ENCODE assay signal across 8 mouse cellular contexts in genomic region chr11:48853474-48854180, GRCm38 (mm10). TPM values are rescaled to one million over a fixed set of nuclear protein-coding genes. Genes with fewer than 3 reads are reported as not detected.
DNase-seq lines count a peak whose midpoint lies in the region; ATAC-seq and TF ChIP-seq lines count a peak whose summit lies in the region.

No protein-coding gene starts in this region.

- H3K4me2 ChIP-seq in heart, embryonic 12.5 days: peak overlapping the region; percentile 89
- peak overlapping the region; percentile 88 for H3K4me2 ChIP-seq in kidney, postnatal 0 days (ENCODE audit: low read length)
- H3K4me2 ChIP-seq in liver, embryonic 11.5 days: peak overlapping the region; percentile 95
- peak overlapping the region; percentile 93 for H3K4me2 ChIP-seq in myocyte (ENCODE audit: low read depth)

- no peaks in the 10 kb centered on the region for H3K36me3 ChIP-seq in heart, embryonic 12.5 days
- H3K36me3 ChIP-seq in kidney, postnatal 0 days (ENCODE audit: insufficient read depth, low read length): no peaks in the 10 kb centered on the region
- no peaks in the 10 kb centered on the region for H3K36me3 ChIP-seq in liver, embryonic 11.5 days (ENCODE audit: control insufficient read depth, insufficient read depth, low read length)
- H3K36me3 ChIP-seq in myocyte (ENCODE audit: control insufficient read depth, insufficient read depth): no peaks in the 10 kb centered on the region
- H3K36me3 ChIP-seq in splenic B cell, adult 2 months (ENCODE audit: control insufficient read depth, insufficient read depth, low read length, poor library complexity, severe bottlenecking): peaks cover 8% of the 10 kb centered on the region; the same call in 1 of the 2 replicates

- H3ac ChIP-seq in myocyte (ENCODE audit: control insufficient read depth, insufficient read length): peak overlapping the region; percentile 8

- under 1% methylated on average over 31 of the region's 31 CpGs for WGBS in heart, embryonic 12.5 days
- under 1% methylated on average over 31 of the region's 31 CpGs for WGBS in kidney, postnatal 0 days
- under 1% methylated on average over 31 of the region's 31 CpGs for WGBS in liver, embryonic 11.5 days

- no peaks in the 10 kb centered on the region for H3K79me2 ChIP-seq in myocyte (ENCODE audit: control insufficient read depth, insufficient read depth)

- peak; percentile 87 for DNase-seq in CD4-positive helper T cell, adult 2 months (ENCODE audit: low read depth, low spot score)
- DNase-seq in brain, embryonic 14.5 days (ENCODE audit: low read depth): peak; percentile 91
- peak; percentile 72 for DNase-seq in kidney, postnatal 0 days (ENCODE audit: low spot score)
- peak; percentile 88 for DNase-seq in liver, embryonic 11.5 days (ENCODE audit: low spot score)
- peak; percentile 93 for DNase-seq in splenic B cell, adult 2 months (ENCODE audit: low read depth, low spot score)

- no peak overlapping the region for H3K27ac ChIP-seq in heart, embryonic 12.5 days (ENCODE audit: poor library complexity, severe bottlenecking)
- peak overlapping the region; percentile 51; the same call in 1 of the 2 replicates for H3K27ac ChIP-seq in kidney, postnatal 0 days
- H3K27ac ChIP-seq in liver, embryonic 11.5 days (ENCODE audit: low read depth, low read length): 0 out of 2 replicates have a peak overlapping the region, but pooled peaks have one; percentile 16

- peaks cover 4% of the 10 kb centered on the region for H3K27me3 ChIP-seq in heart, embryonic 12.5 days (replicated peaks)
- no peaks in the 10 kb centered on the region for H3K27me3 ChIP-seq in kidney, postnatal 0 days (ENCODE audit: insufficient read depth, low read length)
- peaks cover 8% of the 10 kb centered on the region for H3K27me3 ChIP-seq in liver, embryonic 11.5 days (replicated peaks; ENCODE audit: control insufficient read depth, insufficient read depth, low read length)
- H3K27me3 ChIP-seq in myocyte (ENCODE audit: control insufficient read depth, insufficient read depth, insufficient read length): no peaks in the 10 kb centered on the region
- no peaks in the 10 kb centered on the region for H3K27me3 ChIP-seq in splenic B cell, adult 2 months (ENCODE audit: control insufficient read depth, insufficient read depth, low read length, poor library complexity, severe bottlenecking)

- ATAC-seq in erythroblast, adult 5-6 weeks (replicated peaks; ENCODE audit: low FRiP score, poor library complexity, severe bottlenecking): peak; percentile 38
- peak; percentile 71 for ATAC-seq in heart, embryonic 12.5 days (ENCODE audit: insufficient number of reproducible peaks, low FRiP score)
- peak; percentile 25; the same call in 1 of the 2 replicates for ATAC-seq in kidney, postnatal 0 days (replicated peaks; ENCODE audit: low FRiP score, low read depth)
- ATAC-seq in liver, embryonic 11.5 days (replicated peaks; ENCODE audit: low FRiP score): peak; percentile 67

- TF ChIP-seq POLR2A in brain, embryonic 14.5 days (IDR thresholded peaks at IDR 0.05; ENCODE audit: borderline replicate concordance, extremely low read depth, insufficient read depth, insufficient read length, poor library complexity, severe bottlenecking): no peak
- TF ChIP-seq POLR2A in myocyte (IDR thresholded peaks at IDR 0.05; ENCODE audit: insufficient read length, low read depth): no peak

- peak overlapping the region; percentile 63 for H3K4me3 ChIP-seq in heart, embryonic 12.5 days
- H3K4me3 ChIP-seq in kidney, postnatal 0 days (replicated peaks; ENCODE audit: low read depth, low read length): peak overlapping the region; percentile 51
- peak overlapping the region; percentile 64 for H3K4me3 ChIP-seq in liver, embryonic 11.5 days (ENCODE audit: low read depth, low read length)
- H3K4me3 ChIP-seq in myocyte: peak overlapping the region; percentile 53

- H3K9ac ChIP-seq in heart, embryonic 12.5 days: peak overlapping the region; percentile 73
- H3K9ac ChIP-seq in kidney, postnatal 0 days (ENCODE audit: low read depth, low read length): peak overlapping the region; percentile 50; the same call in 1 of the 2 replicates
- peak overlapping the region; percentile 58 for H3K9ac ChIP-seq in liver, embryonic 11.5 days (ENCODE audit: low read depth, low read length)

- peaks cover 26% of the 10 kb centered on the region for H3K4me1 ChIP-seq in heart, embryonic 12.5 days (replicated peaks)
- no peaks in the 10 kb centered on the region for H3K4me1 ChIP-seq in kidney, postnatal 0 days (replicated peaks; ENCODE audit: insufficient read depth, low read length)
- H3K4me1 ChIP-seq in liver, embryonic 11.5 days (replicated peaks; ENCODE audit: control insufficient read depth, insufficient read depth, low read length): peaks cover 22% of the 10 kb centered on the region; the same call in 1 of the 2 replicates

- H3K9me3 ChIP-seq in heart, embryonic 12.5 days (replicated peaks): no peaks in the 10 kb centered on the region
- no peaks in the 10 kb centered on the region for H3K9me3 ChIP-seq in kidney, postnatal 0 days (replicated peaks; ENCODE audit: low read length)
- H3K9me3 ChIP-seq in liver, embryonic 11.5 days (ENCODE audit: control insufficient read depth, low read length): no peaks in the 10 kb centered on the region; the same call in 1 of the 2 replicates

- TF ChIP-seq CTCF in brain, embryonic 14.5 days (IDR thresholded peaks at IDR 0.05; ENCODE audit: borderline replicate concordance, extremely low read depth, insufficient read depth, insufficient read length): peak; percentile 22; the same call in 1 of the 2 replicates
- peak; percentile 28; the same call in 1 of the 2 replicates for TF ChIP-seq CTCF in kidney, postnatal 0 days (IDR thresholded peaks at IDR 0.05; ENCODE audit: low read depth)

TF ChIP-seq in myocyte, 11 proteins besides CTCF, POLR2A, EP300 and RAD21:
- TF ChIP-seq MAX (IDR thresholded peaks at IDR 0.05; ENCODE audit: low read depth) (no peak), CEBPB (IDR thresholded peaks at IDR 0.05; ENCODE audit: insufficient read depth, poor library complexity, severe bottlenecking) (no peak), E2F4 (IDR thresholded peaks at IDR 0.05; ENCODE audit: insufficient read depth) (peak; percentile 36), MYOG (IDR thresholded peaks at IDR 0.05; ENCODE audit: control insufficient read depth in 1 of 3, insufficient read depth in 1 of 3, insufficient read length in 2 of 3, low read depth in 2 of 3) (no peak)
TF ChIP-seq in myocyte: peak in this region for 1.

RNA-seq across cellular contexts. Expression of gene Irgm1, which starts 17.9 kb away (rescaled TPM):
- 1.2 and 1.9 TPM in 2 replicates for polyA plus RNA-seq in brain, embryonic 14.5 days (2012; rRNA removed)
- 54.8 and 67.1 TPM in 2 replicates for total RNA-seq in erythroblast, adult 5-6 weeks (2015; ENCODE audit: low replicate concordance)
- total RNA-seq in erythroblast, adult 5-6 weeks (2017; ENCODE audit: low replicate concordance): 58.3 and 69.6 TPM in 2 replicates
- polyA plus RNA-seq in heart, embryonic 12.5 days (2016; fragmentation: Nextera tagmentation; extraction: Ambion mirVana): 7.6 and 7.7 TPM in 2 replicates
- 32.0 and 33.2 TPM in 2 replicates for polyA plus RNA-seq in kidney, postnatal 0 days (2015; fragmentation: Nextera tagmentation; extraction: Ambion mirVana)
- 15.2 and 17.2 TPM in 2 replicates for polyA plus RNA-seq in liver, embryonic 11.5 days (2014; fragmentation: Nextera tagmentation; extraction: Ambion mirVana)
- 6.9 TPM for polyA plus RNA-seq in myocyte (2012; fragmentation: generic; extraction: Trizol)

RNA-seq across cellular contexts. Expression of gene Gm12184, which starts 27.2 kb away (rescaled TPM):
- polyA plus RNA-seq in brain, embryonic 14.5 days (2012; rRNA removed): 34.5 and 47.1 TPM in 2 replicates
- total RNA-seq in erythroblast, adult 5-6 weeks (2015; ENCODE audit: low replicate concordance): 3.1 TPM in 1 of 2 replicates, not detected in the other
- total RNA-seq in erythroblast, adult 5-6 weeks (2017; ENCODE audit: low replicate concordance): 0.68 and 5.3 TPM in 2 replicates
- 3.3 and 5.3 TPM in 2 replicates for polyA plus RNA-seq in heart, embryonic 12.5 days (2016; fragmentation: Nextera tagmentation; extraction: Ambion mirVana)
- 4.4 and 10.3 TPM in 2 replicates for polyA plus RNA-seq in kidney, postnatal 0 days (2015; fragmentation: Nextera tagmentation; extraction: Ambion mirVana)
- polyA plus RNA-seq in liver, embryonic 11.5 days (2014; fragmentation: Nextera tagmentation; extraction: Ambion mirVana): 6.2 and 7.6 TPM in 2 replicates
- polyA plus RNA-seq in myocyte (2012; fragmentation: generic; extraction: Trizol): 13.2 TPM

RNA-seq across cellular contexts. Expression of gene Trim7, which starts 27.7 kb away (rescaled TPM):
- polyA plus RNA-seq in brain, embryonic 14.5 days (2012; rRNA removed): 2.6 and 2.8 TPM in 2 replicates
- not detected in 2 replicates for total RNA-seq in erythroblast, adult 5-6 weeks (2015; ENCODE audit: low replicate concordance)
- 0.42 TPM in 1 of 2 replicates, not detected in the other for total RNA-seq in erythroblast, adult 5-6 weeks (2017; ENCODE audit: low replicate concordance)
- 0.39 and 0.52 TPM in 2 replicates for polyA plus RNA-seq in heart, embryonic 12.5 days (2016; fragmentation: Nextera tagmentation; extraction: Ambion mirVana)
- polyA plus RNA-seq in kidney, postnatal 0 days (2015; fragmentation: Nextera tagmentation; extraction: Ambion mirVana): 10.2 and 10.5 TPM in 2 replicates
- 0.18 and 0.38 TPM in 2 replicates for polyA plus RNA-seq in liver, embryonic 11.5 days (2014; fragmentation: Nextera tagmentation; extraction: Ambion mirVana)
- 5.4 TPM for polyA plus RNA-seq in myocyte (2012; fragmentation: generic; extraction: Trizol)

RNA-seq across cellular contexts. Expression of gene Trim41, which starts 36.5 kb away (rescaled TPM):
- polyA plus RNA-seq in brain, embryonic 14.5 days (2012; rRNA removed): 39.3 and 44.2 TPM in 2 replicates
- total RNA-seq in erythroblast, adult 5-6 weeks (2015; ENCODE audit: low replicate concordance): 3.3 and 12.7 TPM in 2 replicates
- total RNA-seq in erythroblast, adult 5-6 weeks (2017; ENCODE audit: low replicate concordance): 17.6 and 19.5 TPM in 2 replicates
- polyA plus RNA-seq in heart, embryonic 12.5 days (2016; fragmentation: Nextera tagmentation; extraction: Ambion mirVana): 4.3 and 4.4 TPM in 2 replicates
- 5.2 and 5.3 TPM in 2 replicates for polyA plus RNA-seq in kidney, postnatal 0 days (2015; fragmentation: Nextera tagmentation; extraction: Ambion mirVana)
- polyA plus RNA-seq in liver, embryonic 11.5 days (2014; fragmentation: Nextera tagmentation; extraction: Ambion mirVana): 3.5 and 4.5 TPM in 2 replicates
- polyA plus RNA-seq in myocyte (2012; fragmentation: generic; extraction: Trizol): 31.3 TPM

RNA-seq across cellular contexts. Expression of gene Gm5431, which starts 48.4 kb away (rescaled TPM):
- 0.10 and 0.23 TPM in 2 replicates for polyA plus RNA-seq in brain, embryonic 14.5 days (2012; rRNA removed)
- 0.42 and 3.5 TPM in 2 replicates for total RNA-seq in erythroblast, adult 5-6 weeks (2015; ENCODE audit: low replicate concordance)
- 0.84 TPM in 1 of 2 replicates, not detected in the other for total RNA-seq in erythroblast, adult 5-6 weeks (2017; ENCODE audit: low replicate concordance)
- 0.09 and 0.22 TPM in 2 replicates for polyA plus RNA-seq in heart, embryonic 12.5 days (2016; fragmentation: Nextera tagmentation; extraction: Ambion mirVana)
- polyA plus RNA-seq in kidney, postnatal 0 days (2015; fragmentation: Nextera tagmentation; extraction: Ambion mirVana): 0.24 and 0.43 TPM in 2 replicates
- polyA plus RNA-seq in liver, embryonic 11.5 days (2014; fragmentation: Nextera tagmentation; extraction: Ambion mirVana): 0.16 and 0.30 TPM in 2 replicates
- polyA plus RNA-seq in myocyte (2012; fragmentation: generic; extraction: Trizol): not detected
